Mouse (Mus musculus) CH12.LX (cell line): ENCODE measurements around the gene Tmprss2. TPM values are rescaled to one million over a fixed set of nuclear protein-coding genes. Genes with fewer than 3 reads are reported as not detected.

Source experiments
- DNase-seq: peaks from one replicate; pipeline ENCODE4 v3.0.0-alpha.2; 2013; ENCODE audit errors: extremely low read depth
- H3K27ac ChIP-seq: 2 replicates; pipeline ENCODE4 v1.5.1; 2012; ENCODE audit warnings: low read depth, mild to moderate bottlenecking, control low read depth, moderate library complexity; ENCODE audit not compliant: insufficient read depth
- H3K27me3 ChIP-seq: replicated peaks from 2 replicates; pipeline ENCODE3; 2012; ENCODE audit warnings: inconsistent platforms
- H3K36me3 ChIP-seq, 2 experiments: replicated peaks in 1 of 2; 2 replicates each; pipeline versions ENCODE3 to v1.6.1; 2012; ENCODE audit warnings: inconsistent platforms in 1 of 2, low read length in 1 of 2, mild to moderate bottlenecking in 1 of 2, mixed read lengths in 1 of 2, moderate library complexity in 1 of 2; ENCODE audit not compliant: control insufficient read depth in 1 of 2, insufficient read depth in 1 of 2
- H3K4me1 ChIP-seq, 2 experiments: 2 replicates each; pipeline ENCODE4 v1.6.1; 2012; ENCODE audit warnings: inconsistent platforms in 1 of 2, moderate library complexity in 1 of 2; ENCODE audit not compliant: insufficient read depth in 2 of 2, control insufficient read depth in 1 of 2
- H3K4me2 ChIP-seq: 2 replicates; pipeline ENCODE4 v1.6.1; 2012; ENCODE audit warnings: low read depth, mild to moderate bottlenecking, control low read depth; ENCODE audit not compliant: poor library complexity, insufficient read depth, severe bottlenecking
- H3K4me3 ChIP-seq, 3 experiments: fragments of 150-350 bp in 1 of 3; sonication (generic) in 1 of 3; replicated peaks in 1 of 3; 2 replicates each; pipeline versions ENCODE3 to v1.5.1; 2011 to 2012; ENCODE audit warnings: low read depth in 2 of 3, low read length in 2 of 3, mild to moderate bottlenecking in 2 of 3, moderate library complexity in 2 of 3, control low read depth in 1 of 3, improper control_type of control experiment in 1 of 3, inconsistent platforms in 1 of 3, mixed read lengths in 1 of 3; ENCODE audit not compliant: poor library complexity in 1 of 3
- H3K79me2 ChIP-seq: replicated peaks from 2 replicates; pipeline ENCODE4 v1.6.1; 2012; ENCODE audit warnings: mild to moderate bottlenecking, moderate library complexity; ENCODE audit not compliant: control insufficient read depth, poor library complexity, insufficient read depth, severe bottlenecking; ENCODE audit errors: extremely low read depth
- H3K9ac ChIP-seq: 2 replicates; pipeline ENCODE4 v1.6.1; 2012; ENCODE audit warnings: low read depth, mild to moderate bottlenecking, control low read depth, moderate library complexity; ENCODE audit not compliant: insufficient read depth
- H3K9me3 ChIP-seq: replicated peaks from 2 replicates; pipeline ENCODE3; 2012; ENCODE audit warnings: low read length, inconsistent platforms, mixed read lengths
- CHD1 ChIP-seq: IDR thresholded peaks from 2 replicates; pipeline ENCODE4 v1.6.1; 2012; ENCODE audit warnings: low read depth, low read length, improper control_type of control experiment, inconsistent platforms
- CTCF ChIP-seq, 2 experiments: IDR thresholded peaks in 1 of 2; conservative IDR thresholded peaks in 1 of 2; 2 replicates each; pipeline ENCODE4 v1.5.1; 2011 to 2012; ENCODE audit warnings: low read depth in 2 of 2, low read length in 2 of 2, improper control_type of control experiment in 1 of 2, inconsistent platforms in 1 of 2, mild to moderate bottlenecking in 1 of 2, moderate library complexity in 1 of 2
- E2F4 ChIP-seq: IDR thresholded peaks from 2 replicates; pipeline ENCODE4 v1.6.1; 2011; ENCODE audit warnings: low read depth, low read length, improper control_type of control experiment; ENCODE audit not compliant: insufficient replicate concordance
- EP300 ChIP-seq: IDR thresholded peaks from 2 replicates; pipeline ENCODE4 v1.6.1; 2011; ENCODE audit warnings: low read length, improper control_type of control experiment
- HCFC1 ChIP-seq: IDR thresholded peaks from 2 replicates; pipeline ENCODE4 v1.6.1; 2012; ENCODE audit warnings: low read depth, mild to moderate bottlenecking, inconsistent platforms, low read length, improper control_type of control experiment
- JUND ChIP-seq: conservative IDR thresholded peaks from 2 replicates; pipeline ENCODE4 v1.6.1; 2011; ENCODE audit warnings: low read depth, low read length, improper control_type of control experiment
- KAT2A ChIP-seq: IDR thresholded peaks from 2 replicates; pipeline ENCODE4 v1.6.1; 2012; ENCODE audit warnings: low read length, improper control_type of control experiment, inconsistent platforms; ENCODE audit not compliant: insufficient replicate concordance
- MAFK ChIP-seq: IDR thresholded peaks from 2 replicates; pipeline ENCODE4 v1.6.1; 2011; ENCODE audit warnings: low read length, improper control_type of control experiment; ENCODE audit not compliant: insufficient replicate concordance
- MAX ChIP-seq: IDR thresholded peaks from 2 replicates; pipeline ENCODE4 v1.6.1; 2011; ENCODE audit warnings: low read length, improper control_type of control experiment
- MXI1 ChIP-seq: IDR thresholded peaks from 2 replicates; pipeline ENCODE4 v1.6.1; 2011; ENCODE audit warnings: mild to moderate bottlenecking, low read depth, low read length, improper control_type of control experiment
- NRF1 ChIP-seq: IDR thresholded peaks from 2 replicates; pipeline ENCODE4 v1.6.1; 2014; ENCODE audit warnings: low read depth, mild to moderate bottlenecking, inconsistent platforms, low read length, improper control_type of control experiment, moderate library complexity
- POLR2A ChIP-seq: IDR thresholded peaks from 2 replicates; pipeline ENCODE4 v1.6.1; 2011; ENCODE audit warnings: low read depth, mild to moderate bottlenecking, improper control_type of control experiment, low read length
- RAD21 ChIP-seq: IDR thresholded peaks from 2 replicates; pipeline ENCODE4 v1.6.1; 2011; ENCODE audit warnings: low read depth, mild to moderate bottlenecking, low read length, improper control_type of control experiment, moderate library complexity
- SIN3A ChIP-seq: IDR thresholded peaks from 2 replicates; pipeline ENCODE4 v1.6.1; 2012; ENCODE audit warnings: low read length, improper control_type of control experiment, inconsistent platforms
- SMC3 ChIP-seq: IDR thresholded peaks from 2 replicates; pipeline ENCODE4 v1.6.1; 2011; ENCODE audit warnings: low read depth, low read length, improper control_type of control experiment
- TBP ChIP-seq: conservative IDR thresholded peaks from 2 replicates; pipeline ENCODE4 v1.6.1; 2011; ENCODE audit warnings: low read depth, low read length, improper control_type of control experiment
- UBTF ChIP-seq: IDR thresholded peaks from 2 replicates; pipeline ENCODE4 v1.6.1; 2012; ENCODE audit warnings: low read depth, mild to moderate bottlenecking, inconsistent platforms, low read length, improper control_type of control experiment, moderate library complexity
- USF2 ChIP-seq: conservative IDR thresholded peaks from 2 replicates; pipeline ENCODE4 v1.6.1; 2011; ENCODE audit warnings: low read depth, low read length, improper control_type of control experiment
- ZC3H11A ChIP-seq: IDR thresholded peaks from 2 replicates; pipeline ENCODE4 v1.6.1; 2012; ENCODE audit warnings: low read depth, mild to moderate bottlenecking, inconsistent platforms, low read length, improper control_type of control experiment
- ZKSCAN1 ChIP-seq: IDR thresholded peaks from 2 replicates; pipeline ENCODE4 v1.6.1; 2012; ENCODE audit warnings: low read depth, inconsistent platforms, low read length, improper control_type of control experiment, borderline replicate concordance
- ZNF384 ChIP-seq: IDR thresholded peaks from 2 replicates; pipeline ENCODE4 v1.6.1; 2012; ENCODE audit warnings: low read depth, low read length, improper control_type of control experiment, inconsistent platforms
- dilution Hi-C: fragments of 300-500 bp; cut with MboI; formaldehyde crosslinking; loops from 2 replicates; pipeline ENCODE4 v1.14.3; 2020; ENCODE audit warnings: low sequenced_read_pairs; ENCODE audit not compliant: extremely low pct_unique_long_range_greater_than_20kb, extremely low pct_ligation_motif_present
- in situ Hi-C: fragments of 300-500 bp; cut with MboI; formaldehyde crosslinking; loops from 3 replicates; pipeline ENCODE4 v1.14.3; 2019; ENCODE audit warnings: low sequenced_read_pairs, low pct_ligation_motif_present, low pct_unique_long_range_greater_than_20kb, mixed read lengths
- polyA plus RNA-seq: library from polyadenylated mRNA; unstranded; fragments of >175 nt; gene quantifications from 2 replicates; pipeline ENCODE4 v1.2.1, GENCODE M21; 2012; ENCODE audit warnings: low read depth; ENCODE audit not compliant: insufficient read length
- total RNA-seq, 2 experiments: library from RNA; depleted of rRNA; stranded (reverse); fragments of 300-350 nt in 1 of 2; fragments of >200 nt in 1 of 2; gene quantifications; 2 replicates each; pipeline ENCODE4 v1.2.3; 2012 to 2014

Gene Tmprss2
- total and polyA plus RNA-seq, 3 experiments: not detected

GRCm38 (mm10) chr16:97523024-97523423, 88.0 kb downstream of the Tmprss2 start:
- dilution Hi-C loops (no loop called here), in situ Hi-C loops (no loop called here)
- Histone ChIP-seq H3K9me3 (peaks cover 5% of the 10 kb centered on the region), H3K4me1 (0 out of 4 replicates have a peak, but pooled peaks cover 0 to 2% of the 10 kb centered on the region in 2 experiments), H3K4me3 (no peak overlapping the region), H3K4me2 (no peak overlapping the region), H3K27ac (no peak overlapping the region), H3K27me3 (no peaks in the 10 kb centered on the region), H3K79me2 (no peaks in the 10 kb centered on the region), H3K9ac (no peak overlapping the region), H3K36me3 (no peaks in the 10 kb centered on the region)
- TF ChIP-seq ZC3H11A (peak; percentile 50), ZNF384 (no peak), TBP (no peak), ZKSCAN1 (no peak), EP300 (no peak), MAX (no peak), RAD21 (peak; percentile 81), USF2 (no peak), CTCF (conservative IDR thresholded peaks at IDR 0.05 in 1 of 2, IDR thresholded peaks at IDR 0.05 in 1 of 2; ENCODE audit: low read depth in 2 of 2, low read length in 2 of 2) (peak; percentile 90 to 92), MXI1 (no peak), SMC3 (peak; percentile 96), MAFK (no peak), KAT2A (no peak), NRF1 (no peak)
- DNase-seq: peak; percentile 78

- H3K4me2 ChIP-seq: no peak overlapping the region
- no peak for DNase-seq
- no peaks in the 10 kb centered on the region for H3K79me2 ChIP-seq
- no peak overlapping the region for H3K9ac ChIP-seq
- H3K4me1 ChIP-seq: 0 out of 4 replicates have a peak, but pooled peaks cover 0 to 2% of the 10 kb centered on the region in 2 experiments
- in situ Hi-C loops: no loop called here
- peaks cover 5% of the 10 kb centered on the region for H3K9me3 ChIP-seq
- TF ChIP-seq ZKSCAN1 (no peak), UBTF (no peak), HCFC1 (no peak), TBP (no peak), POLR2A (no peak), CHD1 (no peak), E2F4 (no peak), USF2 (no peak), SIN3A (no peak), JUND (no peak)
- TF ChIP-seq, all 38 proteins: peak for 0
- Histone ChIP-seq H3K36me3 (no peaks in the 10 kb centered on the region), H3K4me3 (no peak overlapping the region), H3K27ac (no peak overlapping the region), H3K27me3 (no peaks in the 10 kb centered on the region)
- dilution Hi-C loops: no loop called here
These were observed 89.0 kb downstream of the Tmprss2 start for GRCm38 (mm10) chr16:97521983-97522382.
